Mouse (Mus musculus): ENCODE data around the gene Rnf126.
"Not testable (repeated sequence)": the region's sequence is repeated elsewhere in the genome, so short reads cannot be mapped to it uniquely, and the experiment has no call there.

Rnf126 gene

GRCm38 (mm10) chr10:79765228-79765745, 1.5 kb downstream of the Rnf126 start:
- DNase-seq, result no peak

GRCm38 (mm10) chr10:79764234-79764633, 2.5 kb downstream of the Rnf126 start:
- no peak for DNase-seq

- DNase-seq, result no peak
Observed at GRCm38 (mm10) chr10:79762875-79763274, 3.9 kb downstream of the Rnf126 start.

- no peak for DNase-seq
Observed at GRCm38 (mm10) chr10:79760603-79761143, 6.1 kb downstream of the Rnf126 start.

GRCm38 (mm10) chr10:79759675-79760074, 7.1 kb downstream of the Rnf126 start:
- not testable (repeated sequence) for DNase-seq

- no peak for DNase-seq
Observed at GRCm38 (mm10) chr10:79756660-79757059, 10.1 kb downstream of the Rnf126 start.

GRCm38 (mm10) chr10:79755854-79756253, 10.9 kb downstream of the Rnf126 start:
- no peak for DNase-seq

- DNase-seq, result peak in 1 of 2 experiments; percentile 44
Observed at GRCm38 (mm10) chr10:79754856-79755516, 11.8 kb downstream of the Rnf126 start, which contains the start of gene Fgf22. Gene Fgf22, plus strand, starts transcription at chr10:79755076.

- DNase-seq, result no peak
Observed at GRCm38 (mm10) chr10:79748496-79748895, 18.3 kb downstream of the Rnf126 start.

GRCm38 (mm10) chr10:79746774-79747151, 20.0 kb downstream of the Rnf126 start:
- no peak for DNase-seq

- DNase-seq, result peak; percentile 90 to 93
Observed at GRCm38 (mm10) chr10:79745898-79746773, 20.6 kb downstream of the Rnf126 start, which contains the start of gene Polrmt. Gene Polrmt, minus strand, starts transcription at chr10:79746581.

- no peak for DNase-seq
Observed at GRCm38 (mm10) chr10:79745411-79745810, 21.3 kb downstream of the Rnf126 start.

GRCm38 (mm10) chr10:79743650-79744365, 22.9 kb downstream of the Rnf126 start:
- DNase-seq, result no peak

- no peak for DNase-seq
Observed at GRCm38 (mm10) chr10:79743161-79743560, 23.6 kb downstream of the Rnf126 start.

- DNase-seq, result no peak
Observed at GRCm38 (mm10) chr10:79740863-79741262, 25.9 kb downstream of the Rnf126 start.

- DNase-seq, result no peak
Observed at GRCm38 (mm10) chr10:79739234-79739633, 27.5 kb downstream of the Rnf126 start.

- no peak for DNase-seq
Observed at GRCm38 (mm10) chr10:79738259-79738658, 28.5 kb downstream of the Rnf126 start.

- DNase-seq, result no peak
Observed at GRCm38 (mm10) chr10:79736706-79737105, 30.0 kb downstream of the Rnf126 start.

GRCm38 (mm10) chr10:79735361-79735760, 31.4 kb downstream of the Rnf126 start:
- DNase-seq, result no peak

GRCm38 (mm10) chr10:79733847-79734246, 32.9 kb downstream of the Rnf126 start:
- no peak for DNase-seq

GRCm38 (mm10) chr10:79732500-79732899, 34.3 kb downstream of the Rnf126 start:
- peak in 1 of 2 experiments; percentile 58 for DNase-seq

GRCm38 (mm10) chr10:79729357-79729965, 37.3 kb downstream of the Rnf126 start:
- DNase-seq, result no peak

All from spleen, adult 18-20 months (tissue).